Mouse (Mus musculus) frontal cortex, postnatal 25 days (tissue): ENCODE data around the gene Ankrd33.
A peak's percentile ranks its signal among the peaks of the same experiment; 100 is the strongest.

Experiments used
- DNase-seq, 2 experiments: peaks; one replicate each; pipeline ENCODE4 v3.0.0; 2022; ENCODE audit warnings: low spot score in 2 of 2

Ankrd33 gene

GRCm38 (mm10) chr15:101122290-101122589 lies 6.7 kb downstream of the Ankrd33 start:
- no peak for DNase-seq

- no peak for DNase-seq
These were observed 7.6 kb downstream of the Ankrd33 start for GRCm38 (mm10) chr15:101123202-101123601.

- DNase-seq, result no peak
These were observed 10.0 kb downstream of the Ankrd33 start for GRCm38 (mm10) chr15:101125561-101125960.

GRCm38 (mm10) chr15:101126876-101127544 lies 11.5 kb downstream of the Ankrd33 start:
- no peak for DNase-seq

- no peak for DNase-seq
These were observed 12.9 kb downstream of the Ankrd33 start, which contains the start of gene Acvrl1 for GRCm38 (mm10) chr15:101128181-101129089. Gene Acvrl1 (plus strand): TSS chr15:101128522.

- no peak for DNase-seq
These were observed 13.9 kb downstream of the Ankrd33 start for GRCm38 (mm10) chr15:101129412-101129811.

GRCm38 (mm10) chr15:101131498-101131897 lies 15.9 kb downstream of the Ankrd33 start:
- no peak for DNase-seq

GRCm38 (mm10) chr15:101132041-101132440 lies 16.5 kb downstream of the Ankrd33 start:
- DNase-seq, result no peak

- no peak for DNase-seq
These were observed 17.2 kb downstream of the Ankrd33 start for GRCm38 (mm10) chr15:101132761-101133160.

GRCm38 (mm10) chr15:101133993-101134704 lies 18.6 kb downstream of the Ankrd33 start:
- no peak for DNase-seq

GRCm38 (mm10) chr15:101135405-101135804 lies 19.9 kb downstream of the Ankrd33 start:
- no peak for DNase-seq

- DNase-seq, result no peak
These were observed 21.9 kb downstream of the Ankrd33 start for GRCm38 (mm10) chr15:101137455-101137854.

GRCm38 (mm10) chr15:101138675-101139074 lies 23.1 kb downstream of the Ankrd33 start:
- no peak for DNase-seq

- DNase-seq, result no peak
These were observed 24.3 kb downstream of the Ankrd33 start for GRCm38 (mm10) chr15:101139885-101140284.

GRCm38 (mm10) chr15:101140587-101140986 lies 25.0 kb downstream of the Ankrd33 start:
- no peak for DNase-seq

GRCm38 (mm10) chr15:101141061-101141541 lies 25.5 kb downstream of the Ankrd33 start:
- DNase-seq, result no peak

- no peak for DNase-seq
These were observed 27.1 kb downstream of the Ankrd33 start for GRCm38 (mm10) chr15:101142672-101143071.

- DNase-seq, result no peak
These were observed 27.9 kb downstream of the Ankrd33 start for GRCm38 (mm10) chr15:101143494-101143893.

GRCm38 (mm10) chr15:101144176-101144575 lies 28.6 kb downstream of the Ankrd33 start:
- DNase-seq, result no peak

- DNase-seq, result no peak
These were observed 29.2 kb downstream of the Ankrd33 start for GRCm38 (mm10) chr15:101144779-101145178.

GRCm38 (mm10) chr15:101145424-101146099 lies 30.0 kb downstream of the Ankrd33 start:
- peak; percentile 90 to 94 for DNase-seq
